Mouse (Mus musculus) spleen, postnatal 4 days (tissue): ENCODE results near the gene Gpr101.

Experiments used
- DNase-seq, 2 experiments: peaks; one replicate each; pipeline ENCODE4 v3.0.0; 2022; ENCODE audit warnings: low spot score in 2 of 2

Gene Gpr101

DNA sequence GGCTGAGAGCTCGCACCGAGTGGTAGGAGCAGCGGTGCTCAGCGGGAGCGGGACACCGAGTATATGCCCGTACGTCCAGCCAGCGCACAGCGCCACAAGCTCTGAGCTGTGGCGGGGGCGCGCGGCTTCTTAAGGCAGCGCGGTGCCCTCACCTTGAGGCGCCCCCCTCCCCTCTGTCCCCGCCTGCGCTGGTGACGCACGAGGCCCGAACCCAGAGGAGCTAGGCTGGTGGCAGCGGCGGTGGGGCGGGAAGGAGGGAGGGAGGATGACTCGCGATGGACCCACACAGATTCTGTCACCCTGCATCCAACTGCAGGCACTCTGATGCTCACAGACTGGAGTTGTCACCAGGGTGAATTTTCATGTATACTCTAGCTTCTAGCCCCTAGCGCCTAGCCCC, at the start of gene Gpr101:
TSS of gene Gpr101 (minus strand) at position 124 of the 400 bp plus-strand sequence.
- no peak for DNase-seq

DNA sequence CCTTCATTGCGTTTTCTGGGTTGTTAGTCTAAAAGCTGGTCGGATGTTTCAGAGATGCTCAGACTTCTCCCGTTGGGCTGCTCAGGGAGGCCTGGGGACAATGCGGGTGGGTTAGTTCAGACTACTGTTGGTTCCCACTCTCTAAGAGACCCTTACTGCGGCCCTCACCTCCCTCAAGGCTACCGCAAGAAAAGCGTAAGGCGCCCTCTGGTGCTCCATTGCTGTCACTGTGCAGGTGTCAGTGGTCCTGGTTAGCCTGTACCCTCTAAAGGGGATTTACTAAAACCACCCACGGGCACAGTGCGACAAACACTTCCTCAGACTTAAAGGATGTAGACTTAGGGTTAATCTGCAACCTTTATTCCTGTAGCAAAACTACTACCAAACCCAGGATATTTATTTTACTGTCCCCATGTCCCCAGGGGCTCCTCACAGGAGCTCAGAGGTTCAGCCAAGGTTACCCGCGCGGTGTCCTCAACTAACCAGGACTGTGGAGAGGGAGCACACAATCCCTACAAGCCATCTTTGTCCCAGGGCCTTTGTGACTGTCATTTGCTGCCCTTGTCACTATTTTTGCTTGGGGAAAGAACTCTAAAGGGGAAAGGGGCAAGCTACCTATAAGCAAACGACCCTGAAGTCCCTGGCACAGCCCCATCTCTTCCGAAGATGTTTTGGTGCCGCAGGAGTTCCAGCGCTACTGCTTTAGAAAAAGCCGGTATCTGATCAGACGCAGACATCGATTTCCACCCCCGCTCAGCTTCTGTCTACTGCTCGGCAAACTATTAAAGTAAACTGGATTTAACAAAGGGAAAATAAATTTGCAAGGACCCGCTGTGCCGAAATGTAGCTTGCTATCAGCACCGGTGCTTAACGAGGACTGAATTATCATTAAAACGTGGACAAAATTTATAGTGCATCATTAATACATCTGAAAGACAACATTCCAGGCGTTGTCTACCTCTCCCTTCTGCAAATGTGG, 17.8 kb upstream of the Gpr101 start:
- no peak for DNase-seq

DNA sequence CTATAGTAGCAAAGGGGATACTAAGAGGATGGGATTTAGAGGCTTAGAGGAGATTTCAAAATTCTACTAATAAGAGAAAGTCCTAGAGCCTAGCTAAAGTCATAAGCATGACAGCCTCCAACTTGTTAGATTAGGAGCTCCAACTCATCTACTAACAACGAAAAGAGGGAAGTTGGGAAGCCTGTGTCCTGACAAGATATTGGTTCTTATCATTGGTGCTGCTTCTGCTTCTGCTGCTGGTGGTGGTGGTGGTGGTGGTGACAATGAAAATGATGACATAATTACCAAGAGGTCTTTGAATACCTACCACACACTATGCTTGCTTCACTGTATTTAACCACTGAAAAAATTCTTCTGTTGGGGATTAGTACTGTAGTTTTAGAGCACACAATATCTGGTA, 2.7 kb upstream of the Gpr101 start:
- DNase-seq: no peak
